In genomic region chr7:25305481-25305880, GRCm38 (mm10) we compare ENCODE assay signal across 10 mouse cellular contexts. TPM values are rescaled to one million over a fixed set of nuclear protein-coding genes. Genes with fewer than 3 reads are reported as not detected.
DNase-seq lines count a peak whose midpoint lies in the region; ATAC-seq and TF ChIP-seq lines count a peak whose summit lies in the region.
"Had no signal": no experiment of that assay in that cellular context is flagged by ENCODE, and none has a peak within 500 bp of the region (broad histone marks: within the 10 kb centered on the region; RNA-seq: fewer than 3 reads in every experiment).

No protein-coding gene starts in this region.

- no peak overlapping the region for H3K27ac ChIP-seq in heart, embryonic 15.5 days
- H3K27ac ChIP-seq in cortical plate, adult 2 months (ENCODE audit: insufficient read depth, low read length): no peak overlapping the region
- H3K27ac ChIP-seq in hindbrain, embryonic 14.5 days: peak overlapping the region; percentile 86
- H3K27ac ChIP-seq in midbrain, embryonic 12.5 days (replicated peaks): peak overlapping the region; percentile 65

- TF ChIP-seq POLR2A in cortical plate, adult 2 months (IDR thresholded peaks at IDR 0.05; ENCODE audit: extremely low read depth, insufficient read depth, low read length): no peak

- peaks cover 58% of the 10 kb centered on the region for H3K27me3 ChIP-seq in heart, embryonic 15.5 days
- H3K27me3 ChIP-seq in hindbrain, embryonic 14.5 days (ENCODE audit: control insufficient read depth, insufficient read depth, low read length): no peaks in the 10 kb centered on the region
- H3K27me3 ChIP-seq in midbrain, embryonic 12.5 days: peaks cover 43% of the 10 kb centered on the region

- no peak for TF ChIP-seq CTCF in cortical plate, adult 2 months (IDR thresholded peaks at IDR 0.05; ENCODE audit: extremely low read depth, insufficient read depth, low read length)

- H3K4me2 ChIP-seq in heart, embryonic 15.5 days: peak overlapping the region; percentile 79
- peak overlapping the region; percentile 78 for H3K4me2 ChIP-seq in hindbrain, embryonic 14.5 days (replicated peaks)
- H3K4me2 ChIP-seq in midbrain, embryonic 12.5 days (replicated peaks): peak overlapping the region; percentile 76

- 0% methylated on average over 2 of the region's 2 CpGs for WGBS in heart, embryonic 15.5 days
- WGBS in hindbrain, embryonic 14.5 days: 0% methylated on average over 2 of the region's 2 CpGs
- 3% methylated on average over 2 of the region's 2 CpGs for WGBS in midbrain, embryonic 12.5 days

- ATAC-seq in heart, embryonic 15.5 days (replicated peaks; ENCODE audit: insufficient number of reproducible peaks, insufficient read depth, low FRiP score, low read depth): no peak
- ATAC-seq in hindbrain, embryonic 14.5 days (ENCODE audit: low FRiP score): peak; percentile 12; the same call in 1 of the 2 replicates
- peak; percentile 38; the same call in 1 of the 2 replicates for ATAC-seq in midbrain, embryonic 12.5 days (ENCODE audit: low FRiP score, low read depth)

- no peak overlapping the region for H3K9ac ChIP-seq in heart, embryonic 15.5 days
- H3K9ac ChIP-seq in hindbrain, embryonic 14.5 days: peak overlapping the region; percentile 81
- H3K9ac ChIP-seq in midbrain, embryonic 12.5 days (replicated peaks): peak overlapping the region; percentile 71

- no peak for DNase-seq in heart, adult 8-10 months (ENCODE audit: low spot score)
- no peak for DNase-seq in hindbrain, embryonic 14.5 days (ENCODE audit: low spot score)
- DNase-seq in thymus, postnatal 0 days (ENCODE audit: low spot score): no peak
- DNase-seq in urinary bladder, adult 2 months (ENCODE audit: low spot score): no peak
- DNase-seq in retina, postnatal 1 day: no peak
- DNase-seq: lung, postnatal 14 days had no signal

- no peaks in the 10 kb centered on the region for H3K9me3 ChIP-seq in heart, embryonic 15.5 days (replicated peaks)
- no peaks in the 10 kb centered on the region for H3K9me3 ChIP-seq in hindbrain, embryonic 14.5 days (ENCODE audit: control insufficient read depth, low read length)
- H3K9me3 ChIP-seq in midbrain, embryonic 12.5 days: no peaks in the 10 kb centered on the region

- H3K36me3 ChIP-seq in heart, embryonic 15.5 days: no peaks in the 10 kb centered on the region
- H3K36me3 ChIP-seq in hindbrain, embryonic 14.5 days (replicated peaks; ENCODE audit: control insufficient read depth, insufficient read depth): no peaks in the 10 kb centered on the region; the same call in none of the 2 replicates
- H3K36me3 ChIP-seq in midbrain, embryonic 12.5 days: no peaks in the 10 kb centered on the region

- peak overlapping the region; percentile 48 for H3K4me3 ChIP-seq in heart, embryonic 15.5 days
- H3K4me3 ChIP-seq in cortical plate, adult 2 months (ENCODE audit: insufficient read depth, low read length): peak overlapping the region; percentile 70
- peak overlapping the region; percentile 60 for H3K4me3 ChIP-seq in hindbrain, embryonic 14.5 days (replicated peaks; ENCODE audit: low read length)
- peak overlapping the region; percentile 57 for H3K4me3 ChIP-seq in midbrain, embryonic 12.5 days

- H3K4me1 ChIP-seq in heart, embryonic 15.5 days (replicated peaks): peaks cover 7% of the 10 kb centered on the region
- no peaks in the 10 kb centered on the region for H3K4me1 ChIP-seq in cortical plate, adult 2 months (ENCODE audit: control insufficient read depth, insufficient read depth, low read length)
- peaks cover 15% of the 10 kb centered on the region for H3K4me1 ChIP-seq in hindbrain, embryonic 14.5 days (replicated peaks; ENCODE audit: control insufficient read depth, insufficient read depth, low read length)
- peaks cover 11% of the 10 kb centered on the region for H3K4me1 ChIP-seq in midbrain, embryonic 12.5 days

RNA-seq across cellular contexts. Expression of gene Tmem145, which starts 0.4 kb away (rescaled TPM):
- 0.05 and 0.27 TPM in 2 replicates for polyA plus RNA-seq in heart, embryonic 15.5 days (2015; fragmentation: Nextera tagmentation; extraction: Ambion mirVana)
- under 1 TPM in 1 of 4 experiments, not detected in 3; 0.14 TPM for total RNA-seq in heart, adult 8-10 months (2022)
- polyA plus RNA-seq in cortical plate, adult 2 months (2012; rRNA removed): 116 and 129 TPM in 2 replicates
- 74.9 and 81.2 TPM in 2 replicates for polyA plus RNA-seq in hindbrain, embryonic 14.5 days (2014; fragmentation: Nextera tagmentation; extraction: Ambion mirVana)
- 20.1 and 21.4 TPM in 2 replicates for polyA plus RNA-seq in midbrain, embryonic 12.5 days (2016; fragmentation: Nextera tagmentation; extraction: Ambion mirVana)
- polyA plus RNA-seq in thymus, postnatal 0 days (2015; fragmentation: Nextera tagmentation; extraction: Ambion mirVana): not detected in 2 replicates
- 0.06 and 0.11 TPM in 2 replicates for polyA plus RNA-seq in urinary bladder, adult 2 months (2012; rRNA removed)
- total RNA-seq: CH12.LX had no signal

RNA-seq across cellular contexts. Expression of gene Prr19, which starts 4.3 kb away (rescaled TPM):
- polyA plus RNA-seq in heart, embryonic 15.5 days (2015; fragmentation: Nextera tagmentation; extraction: Ambion mirVana): 0.10 and 0.15 TPM in 2 replicates
- total RNA-seq in heart, adult 8-10 months (2022): not detected
- polyA plus RNA-seq in cortical plate, adult 2 months (2012; rRNA removed): 0.08 and 0.13 TPM in 2 replicates
- 4.2 and 5.2 TPM in 2 replicates for polyA plus RNA-seq in hindbrain, embryonic 14.5 days (2014; fragmentation: Nextera tagmentation; extraction: Ambion mirVana)
- 1.3 and 1.7 TPM in 2 replicates for polyA plus RNA-seq in midbrain, embryonic 12.5 days (2016; fragmentation: Nextera tagmentation; extraction: Ambion mirVana)
- polyA plus RNA-seq in thymus, postnatal 0 days (2015; fragmentation: Nextera tagmentation; extraction: Ambion mirVana): 0.22 and 0.23 TPM in 2 replicates
- 0.06 TPM in 1 of 2 replicates, not detected in the other for polyA plus RNA-seq in urinary bladder, adult 2 months (2012; rRNA removed)
- total RNA-seq: CH12.LX had no signal

RNA-seq across cellular contexts. Expression of gene Pafah1b3, which starts 7.7 kb away (rescaled TPM):
- polyA plus RNA-seq in heart, embryonic 15.5 days (2015; fragmentation: Nextera tagmentation; extraction: Ambion mirVana): 103 and 119 TPM in 2 replicates
- 1 to 10 TPM; 3.9 to 4.6 (median 3.9) TPM for total RNA-seq in heart, adult 8-10 months (2022)
- polyA plus RNA-seq in cortical plate, adult 2 months (2012; rRNA removed): 20.5 and 24.5 TPM in 2 replicates
- polyA plus RNA-seq in hindbrain, embryonic 14.5 days (2014; fragmentation: Nextera tagmentation; extraction: Ambion mirVana): 523 and 576 TPM in 2 replicates
- polyA plus RNA-seq in midbrain, embryonic 12.5 days (2016; fragmentation: Nextera tagmentation; extraction: Ambion mirVana): 399 and 410 TPM in 2 replicates
- 142 TPM in 2 replicates for polyA plus RNA-seq in thymus, postnatal 0 days (2015; fragmentation: Nextera tagmentation; extraction: Ambion mirVana)
- polyA plus RNA-seq in urinary bladder, adult 2 months (2012; rRNA removed): 40.1 and 48.5 TPM in 2 replicates

RNA-seq across cellular contexts. Expression of gene Megf8, which starts 11.5 kb away (rescaled TPM):
- 6.2 and 9.4 TPM in 2 replicates for polyA plus RNA-seq in heart, embryonic 15.5 days (2015; fragmentation: Nextera tagmentation; extraction: Ambion mirVana)
- 10 to 100 TPM; 33.9 to 35.8 (median 34.8) TPM for total RNA-seq in heart, adult 8-10 months (2022)
- polyA plus RNA-seq in cortical plate, adult 2 months (2012; rRNA removed): 69.3 and 75.7 TPM in 2 replicates
- polyA plus RNA-seq in hindbrain, embryonic 14.5 days (2014; fragmentation: Nextera tagmentation; extraction: Ambion mirVana): 22.0 and 23.8 TPM in 2 replicates
- 20.8 and 21.3 TPM in 2 replicates for polyA plus RNA-seq in midbrain, embryonic 12.5 days (2016; fragmentation: Nextera tagmentation; extraction: Ambion mirVana)
- polyA plus RNA-seq in thymus, postnatal 0 days (2015; fragmentation: Nextera tagmentation; extraction: Ambion mirVana): 1.9 and 2.0 TPM in 2 replicates
- 21.5 and 28.4 TPM in 2 replicates for polyA plus RNA-seq in urinary bladder, adult 2 months (2012; rRNA removed)

RNA-seq across cellular contexts. Expression of gene Cic, which starts 38.0 kb away (rescaled TPM):
- 22.9 and 27.4 TPM in 2 replicates for polyA plus RNA-seq in heart, embryonic 15.5 days (2015; fragmentation: Nextera tagmentation; extraction: Ambion mirVana)
- total RNA-seq in heart, adult 8-10 months (2022): 10 to 100 TPM; 52.0 to 71.5 (median 59.6) TPM
- 89.6 and 94.1 TPM in 2 replicates for polyA plus RNA-seq in cortical plate, adult 2 months (2012; rRNA removed)
- 42.5 and 47.5 TPM in 2 replicates for polyA plus RNA-seq in hindbrain, embryonic 14.5 days (2014; fragmentation: Nextera tagmentation; extraction: Ambion mirVana)
- 39.4 and 40.8 TPM in 2 replicates for polyA plus RNA-seq in midbrain, embryonic 12.5 days (2016; fragmentation: Nextera tagmentation; extraction: Ambion mirVana)
- polyA plus RNA-seq in thymus, postnatal 0 days (2015; fragmentation: Nextera tagmentation; extraction: Ambion mirVana): 28.4 and 37.2 TPM in 2 replicates
- 30.8 and 58.8 TPM in 2 replicates for polyA plus RNA-seq in urinary bladder, adult 2 months (2012; rRNA removed)

Comparison
In these comparisons a context has a peak if more than half of its experiments do, and no peak if none do; other contexts are left out.
1. H3K27ac ChIP-seq: peak in hindbrain, embryonic 14.5 days (single experiment) and midbrain, embryonic 12.5 days (single experiment); none in heart, embryonic 15.5 days (single experiment) and cortical plate, adult 2 months (single experiment).
2. RNA of gene Tmem145, which starts 0.4 kb away (polyA plus RNA-seq): 116 to 129 TPM in cortical plate, adult 2 months, 74.9 to 81.2 TPM in hindbrain, embryonic 14.5 days and 20.1 to 21.4 TPM in midbrain, embryonic 12.5 days; 0.06 to 0.11 TPM in urinary bladder, adult 2 months, 0.05 to 0.27 TPM in heart, embryonic 15.5 days and not detected in thymus, postnatal 0 days; every median in the first group is over 10 times any median in the second.
3. Peak in every context shown above with its lines, with median percentiles within 50 percentile points of each other: H3K4me2 ChIP-seq and H3K4me3 ChIP-seq.